Mouse (Mus musculus): Measurements from ENCODE around the gene 5730522E02Rik.

The 5730522E02Rik gene

DNA sequence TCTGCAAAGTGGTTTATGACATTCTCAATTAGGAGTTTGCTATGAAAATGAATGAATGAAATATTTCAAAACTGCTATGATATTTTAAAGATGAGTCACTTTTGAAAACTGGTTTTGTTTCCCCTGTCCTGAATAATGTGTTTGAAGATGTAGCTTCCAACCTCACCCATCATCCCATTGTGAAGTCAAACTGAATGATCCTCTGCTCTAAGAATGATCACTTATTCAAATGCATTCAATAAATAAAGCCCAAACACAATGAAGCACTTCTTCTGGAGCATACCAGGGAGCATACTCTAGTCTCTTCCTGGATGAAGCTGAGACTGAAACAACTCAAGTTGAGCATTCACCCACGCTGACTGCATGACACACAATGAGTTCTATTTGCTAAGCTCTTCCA lies 438.3 kb downstream of the 5730522E02Rik start:
- DNase-seq = no peak

- no peak for DNase-seq
These were observed 439.5 kb downstream of the 5730522E02Rik start for GRCm38 (mm10) chr11:25770991-25771568.

DNA sequence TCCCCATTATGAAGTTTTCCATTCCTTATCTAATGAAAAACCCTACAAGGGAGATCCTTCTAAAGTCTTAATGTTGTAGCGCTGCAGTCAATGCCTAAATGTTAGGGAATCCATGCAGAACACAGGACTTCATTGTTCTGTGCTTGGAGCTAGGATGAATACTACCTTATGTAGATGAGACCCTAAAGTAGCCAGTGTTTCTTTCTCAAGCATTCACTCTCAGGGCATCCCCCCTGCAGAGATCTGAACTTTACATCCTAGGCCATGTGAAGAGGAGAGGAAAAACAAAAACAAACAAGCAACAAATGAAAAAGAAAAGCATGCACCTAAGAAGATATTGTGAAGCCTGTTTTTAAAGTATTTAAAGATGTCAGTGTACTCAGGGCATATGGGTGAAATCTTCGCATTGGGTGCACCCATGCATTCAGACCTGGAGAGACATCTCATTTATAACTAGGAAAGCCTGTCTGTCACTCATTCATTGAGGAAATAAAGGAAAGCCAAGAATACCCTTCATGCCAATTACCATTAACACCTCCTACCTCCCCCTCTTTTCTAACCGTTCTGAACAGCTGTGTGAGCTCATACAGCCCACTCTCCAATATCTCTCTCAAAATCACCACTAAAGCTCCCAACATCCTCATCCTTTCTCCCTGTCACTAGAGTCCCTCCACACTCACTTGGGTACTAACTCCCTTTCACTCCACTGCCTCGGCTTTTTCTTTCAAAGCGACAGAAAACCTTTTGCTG lies 442.8 kb downstream of the 5730522E02Rik start:
- DNase-seq = peak; percentile 25

- no peak for DNase-seq
These were observed 457.2 kb downstream of the 5730522E02Rik start for GRCm38 (mm10) chr11:25753156-25753899.

- DNase-seq = no peak
These were observed 458.1 kb downstream of the 5730522E02Rik start for GRCm38 (mm10) chr11:25752418-25752817.

DNA sequence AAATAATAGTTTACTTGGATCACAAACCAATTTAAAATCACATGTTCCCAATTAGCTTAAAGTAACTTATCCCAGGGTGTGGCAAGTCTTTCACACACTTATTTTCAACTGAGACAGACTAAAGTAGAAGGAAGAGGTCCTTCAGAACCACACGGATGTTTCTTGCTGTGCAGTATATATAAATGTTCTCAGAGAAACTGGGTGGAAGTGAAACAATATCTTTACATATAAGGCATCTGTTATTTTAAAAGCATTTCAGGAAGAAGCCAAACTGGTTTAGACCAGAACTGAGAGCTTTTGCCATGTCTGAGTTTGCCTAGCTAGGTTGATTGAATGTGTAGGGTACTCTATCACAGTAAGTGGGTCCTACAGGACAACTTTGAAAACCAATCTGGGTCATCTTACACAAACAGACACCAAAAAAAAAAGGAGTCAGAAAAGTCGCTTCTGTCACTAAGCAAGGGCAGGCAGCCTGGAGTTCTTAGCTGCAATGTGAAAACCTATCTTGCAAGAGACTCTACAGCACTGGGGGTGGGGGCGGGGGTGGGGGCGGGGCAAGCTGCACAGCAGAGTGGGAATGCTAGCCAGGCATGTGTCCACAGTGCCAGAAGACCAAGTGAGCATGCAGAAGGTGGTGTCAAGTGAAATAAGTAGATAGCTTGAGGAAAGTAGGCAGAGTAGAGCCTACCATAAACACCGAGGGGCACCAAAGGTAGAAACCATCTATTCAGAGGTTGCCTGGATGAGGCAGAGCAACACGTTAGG lies 463.3 kb downstream of the 5730522E02Rik start:
- no peak for DNase-seq

DNA sequence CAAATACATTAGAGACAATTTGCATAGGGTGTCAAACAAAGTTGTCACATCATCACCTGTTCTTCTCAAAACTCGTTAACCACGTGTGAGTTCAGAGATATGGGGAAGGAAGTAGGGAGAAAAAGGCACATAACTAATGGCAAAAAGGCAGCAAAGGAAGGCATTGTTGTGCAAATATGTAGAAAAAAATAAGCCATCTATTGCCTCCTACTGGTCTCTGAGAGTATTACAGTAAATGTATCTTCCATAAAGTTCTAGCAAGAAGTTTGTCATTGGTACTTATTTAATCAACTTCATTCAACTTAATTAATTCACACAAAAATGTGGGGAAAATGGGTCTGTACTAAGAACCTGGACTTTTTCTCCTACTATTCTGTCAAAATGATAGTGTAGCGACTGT lies 466.9 kb downstream of the 5730522E02Rik start:
- DNase-seq = no peak

GRCm38 (mm10) chr11:25737255-25737654 lies 473.3 kb downstream of the 5730522E02Rik start:
- peak; percentile 59 for DNase-seq

DNA sequence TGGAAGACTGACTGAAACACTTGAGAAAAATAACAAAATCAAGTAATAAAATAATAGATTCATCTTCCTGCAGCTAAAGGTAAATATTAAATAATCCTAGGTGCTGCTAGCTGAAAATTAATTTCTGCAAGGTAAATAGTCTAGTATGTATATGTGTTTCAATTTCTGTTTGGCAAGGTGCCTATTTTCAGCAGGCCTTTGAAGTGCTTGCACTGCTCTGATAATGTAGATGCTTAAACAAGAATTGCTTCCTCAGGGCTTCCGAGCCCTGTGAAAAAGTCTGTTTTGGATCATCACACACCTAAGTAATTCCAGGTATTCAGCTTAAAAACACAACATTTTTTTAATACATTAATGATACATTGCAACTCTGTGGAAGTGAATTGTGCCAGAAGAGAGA lies 481.1 kb downstream of the 5730522E02Rik start:
- DNase-seq = no peak

GRCm38 (mm10) chr11:25715447-25716321 lies 494.9 kb downstream of the 5730522E02Rik start:
- peak; percentile 48 for DNase-seq

GRCm38 (mm10) chr11:25710559-25710958 lies 500.0 kb downstream of the 5730522E02Rik start:
- DNase-seq = no peak

DNA sequence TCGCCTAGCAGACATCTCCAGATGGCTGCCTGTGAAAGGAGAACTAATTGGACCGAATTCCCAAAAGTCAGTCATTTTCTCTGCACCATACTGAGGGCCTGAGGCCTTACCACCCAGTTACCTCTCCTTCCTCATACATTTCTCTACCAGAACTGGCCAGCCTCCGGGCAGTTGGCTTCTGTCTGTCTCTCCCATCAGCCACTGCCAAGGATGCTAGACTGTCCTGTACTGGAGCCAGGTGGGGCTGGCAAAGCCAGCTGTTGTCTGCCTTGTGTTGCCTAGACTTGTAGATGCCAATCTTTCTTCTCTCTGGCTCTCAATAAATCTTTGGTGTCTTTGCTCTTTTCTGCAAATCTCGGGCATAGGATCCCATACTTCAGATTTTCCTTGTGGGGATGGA lies 500.7 kb downstream of the 5730522E02Rik start:
- no peak for DNase-seq

DNA sequence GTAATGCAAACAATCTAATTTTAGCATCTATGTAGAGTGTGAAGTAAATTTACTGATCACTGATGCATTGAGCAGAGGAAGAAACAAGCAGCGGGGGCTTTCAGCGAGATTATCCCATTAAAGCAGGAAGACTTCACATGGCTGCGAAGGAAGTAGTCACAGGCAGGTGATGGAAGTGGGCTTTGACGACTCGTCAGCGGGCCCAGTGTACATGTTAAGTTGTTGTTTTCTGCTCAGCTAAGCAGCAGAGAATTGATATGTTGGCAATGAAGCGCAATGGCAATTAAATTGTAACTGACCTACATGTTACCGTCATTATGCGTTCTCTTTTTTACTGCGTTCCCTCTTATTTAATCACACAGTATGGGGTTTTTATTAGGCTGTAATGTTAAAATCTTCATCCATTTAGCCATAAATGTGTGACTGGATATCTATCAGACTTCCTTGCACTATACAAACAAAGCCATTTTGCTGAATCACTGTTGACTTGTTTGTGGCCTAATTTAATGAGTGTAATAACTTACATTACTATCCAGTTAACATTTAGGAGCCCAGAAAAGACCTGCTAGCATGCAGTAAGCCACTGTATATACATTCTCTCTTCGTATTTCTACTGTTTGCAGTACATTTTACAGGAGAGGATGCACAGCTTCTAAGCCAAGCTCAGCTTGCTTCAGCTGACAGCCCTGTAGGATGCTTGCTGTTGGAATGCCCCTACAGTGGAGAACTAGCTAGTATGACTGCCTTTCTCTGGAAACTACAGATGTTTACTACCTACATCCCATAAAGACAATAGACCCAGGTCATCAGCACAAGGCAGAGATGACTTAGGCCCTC lies 506.0 kb downstream of the 5730522E02Rik start:
- no peak for DNase-seq

DNA sequence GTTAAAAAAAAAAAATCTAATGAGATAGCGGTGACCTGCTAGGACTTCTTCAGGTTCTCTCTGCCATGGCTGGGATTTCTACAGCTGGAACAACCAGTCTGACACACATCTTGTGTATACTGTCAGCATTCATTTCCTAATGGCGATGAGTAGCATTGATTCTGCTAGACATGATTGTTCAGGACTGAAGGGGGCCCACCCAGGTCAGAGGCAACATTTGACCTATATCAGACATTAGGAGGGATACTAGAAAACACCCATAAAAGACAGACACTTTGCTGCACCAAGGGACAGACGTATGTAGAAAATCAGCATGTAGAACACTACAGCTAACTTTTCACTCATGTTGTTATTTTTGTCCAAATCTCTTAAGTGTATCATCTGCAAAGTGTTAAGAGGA lies 507.8 kb downstream of the 5730522E02Rik start:
- DNase-seq = no peak

GRCm38 (mm10) chr11:25697508-25698193 lies 512.9 kb downstream of the 5730522E02Rik start:
- no peak for DNase-seq

DNA sequence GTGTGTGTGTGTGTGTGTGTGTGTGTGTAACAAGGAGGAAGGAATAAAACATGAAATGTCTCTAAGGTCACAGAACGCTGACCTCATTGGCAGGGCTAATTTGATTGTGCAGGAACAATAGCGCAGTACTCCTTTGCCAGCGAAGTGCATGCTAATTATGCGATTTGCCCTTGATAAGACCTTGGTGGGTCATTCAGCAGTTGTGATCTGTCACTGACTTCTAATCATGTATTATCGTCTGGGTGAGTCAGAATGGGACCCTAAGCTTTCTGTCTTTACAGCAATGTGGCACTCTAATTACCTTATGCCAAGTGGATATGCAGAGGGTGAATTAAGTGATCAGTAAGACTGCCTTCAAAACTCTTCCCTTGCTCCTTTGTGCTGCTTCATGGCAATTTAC lies 514.4 kb downstream of the 5730522E02Rik start:
- DNase-seq = no peak

GRCm38 (mm10) chr11:25684731-25685130 lies 525.8 kb downstream of the 5730522E02Rik start:
- DNase-seq = peak; percentile 12

DNA sequence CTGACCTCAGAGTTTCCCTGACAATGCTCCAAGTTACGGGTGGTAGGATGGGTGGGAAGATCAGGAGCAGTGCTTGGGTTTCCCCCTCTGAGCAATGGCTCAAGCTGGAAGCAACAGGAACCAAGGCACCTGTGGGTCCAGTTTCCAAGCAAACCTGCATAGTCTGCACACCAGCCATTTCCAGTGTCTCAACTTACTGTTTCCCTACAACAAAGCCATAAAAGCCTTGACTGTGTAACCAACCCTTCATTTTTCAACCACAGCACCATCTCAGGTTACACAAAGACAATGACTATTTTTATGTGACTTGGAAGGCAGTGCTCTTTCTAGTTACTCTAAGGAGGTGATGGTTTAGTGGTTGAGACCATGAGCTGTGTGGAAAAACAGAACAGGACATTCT lies 530.7 kb downstream of the 5730522E02Rik start:
- no peak for DNase-seq

GRCm38 (mm10) chr11:25674194-25674593 lies 536.4 kb downstream of the 5730522E02Rik start:
- no peak for DNase-seq

DNA sequence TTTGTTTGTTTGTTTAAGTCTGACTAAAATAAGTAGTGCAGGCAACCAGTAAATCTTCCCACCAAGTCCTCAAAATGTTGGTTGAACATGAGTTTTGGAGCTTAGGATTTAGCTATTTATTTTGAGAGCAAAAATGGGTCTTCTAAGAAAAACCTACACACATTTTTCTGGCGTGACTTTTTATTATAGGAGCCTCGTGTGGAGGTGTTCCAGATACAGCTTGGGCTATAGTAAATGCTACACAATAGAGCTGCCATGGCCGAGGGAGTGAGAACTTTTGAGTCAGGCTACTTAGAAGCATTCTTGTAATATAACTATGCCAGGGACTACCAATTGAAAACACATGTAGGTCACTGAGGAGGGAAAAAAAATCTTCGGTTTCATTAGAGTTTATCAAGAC lies 540.5 kb downstream of the 5730522E02Rik start:
- no peak for DNase-seq
